Mouse (Mus musculus) 3134 (cell line): ENCODE data around the gene Pfdn6.
A peak's percentile ranks its signal among the peaks of the same experiment; 100 is the strongest.
"Not testable (repeated sequence)": the region's sequence is repeated elsewhere in the genome, so short reads cannot be mapped to it uniquely, and the experiment has no call there.

Source experiments
- DNase-seq: peaks from one replicate; pipeline ENCODE4 v3.0.0-alpha.2; 2011; ENCODE audit warnings: low spot score; ENCODE audit not compliant: insufficient read length; ENCODE audit errors: extremely low read depth

The Pfdn6 gene

DNA sequence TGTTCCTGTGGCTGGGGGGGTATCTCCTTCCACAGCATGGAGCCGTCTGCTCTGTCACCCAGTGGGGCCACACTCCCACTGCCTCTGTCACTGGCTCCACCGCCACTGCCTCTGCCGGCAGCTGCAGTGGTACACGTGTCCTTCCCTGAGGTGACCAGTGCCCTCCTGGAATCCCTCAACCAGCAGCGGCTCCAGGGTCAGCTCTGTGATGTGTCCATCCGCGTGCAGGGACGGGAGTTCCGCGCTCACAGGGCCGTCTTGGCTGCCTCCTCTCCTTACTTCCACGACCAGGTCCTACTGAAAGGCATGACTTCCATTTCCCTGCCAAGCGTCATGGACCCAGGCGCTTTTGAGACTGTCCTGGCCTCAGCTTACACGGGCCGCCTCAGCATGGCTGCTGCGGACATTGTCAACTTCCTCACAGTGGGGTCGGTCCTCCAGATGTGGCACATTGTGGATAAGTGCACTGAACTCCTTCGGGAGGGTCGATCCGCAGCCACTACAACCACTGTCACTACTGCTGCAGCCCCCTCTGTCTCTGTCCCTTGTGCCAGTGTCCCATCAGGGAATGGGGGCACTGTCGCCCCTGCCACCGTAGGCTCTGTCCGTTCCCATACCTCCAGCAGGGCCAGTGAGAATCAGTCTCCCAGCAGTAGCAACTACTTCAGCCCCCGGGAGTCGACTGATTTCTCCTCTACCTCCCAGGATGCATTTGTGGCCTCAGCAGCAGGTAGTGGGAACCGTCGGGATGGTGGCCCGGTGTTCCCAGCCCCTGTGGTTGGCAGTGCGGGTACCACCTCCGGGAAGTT, 23.1 kb downstream of the Pfdn6 start:
- DNase-seq, result no peak

DNA sequence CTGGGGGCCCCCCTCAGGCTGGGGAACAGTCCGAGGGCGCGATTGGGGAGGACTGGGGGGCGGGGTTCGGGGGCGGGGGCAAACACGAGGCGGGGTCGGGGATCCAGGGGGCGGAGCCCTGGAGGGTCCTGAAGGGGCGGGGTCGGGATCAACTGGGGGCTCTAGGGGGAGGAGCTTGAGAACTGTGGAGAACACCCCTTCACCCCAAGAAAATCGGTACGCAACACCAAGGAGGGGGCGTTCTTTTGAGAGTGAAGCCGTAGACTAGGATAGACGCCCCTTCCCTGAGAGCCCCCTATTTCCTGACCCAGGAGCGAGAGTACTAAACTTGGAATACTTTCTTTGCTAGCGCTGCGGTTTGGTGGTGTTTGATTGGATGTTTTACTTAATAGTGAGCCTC, 23.8 kb downstream of the Pfdn6 start:
- DNase-seq, result no peak

DNA sequence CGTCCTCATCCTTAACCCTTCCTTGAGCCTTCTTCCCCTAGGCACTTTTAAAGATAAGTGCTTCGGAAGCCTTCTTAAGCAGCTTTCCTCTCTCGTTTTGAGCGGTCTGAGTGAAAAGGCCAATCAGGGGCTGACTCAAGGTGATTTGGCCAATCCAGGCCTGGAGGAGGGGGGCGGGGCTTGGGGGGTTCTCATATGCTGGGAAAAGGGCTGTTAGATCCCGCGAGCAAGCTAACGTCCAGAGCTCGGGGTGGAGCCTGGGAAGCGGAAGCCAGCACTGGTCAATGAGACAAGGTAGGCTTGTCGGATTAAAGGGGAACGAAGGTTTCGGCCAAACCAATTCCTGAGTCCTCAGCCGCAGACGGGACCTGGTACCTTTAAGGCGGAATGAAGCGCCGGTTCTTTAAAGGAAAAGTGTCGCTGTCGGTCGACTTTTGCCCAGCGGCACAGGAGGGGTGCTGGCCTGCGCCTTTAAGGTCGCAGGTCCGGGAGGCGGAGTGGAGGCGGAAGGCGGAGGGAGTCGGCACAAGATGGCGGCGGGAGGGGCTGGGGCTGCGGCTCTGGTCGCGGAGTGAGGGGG, 24.4 kb downstream of the Pfdn6 start, which contains the start of the genes Tapbp and Zbtb22:
Tapbp (plus strand) TSS at position 229 of the 580 bp plus-strand sequence.
Zbtb22 (plus strand) TSS at position 234 of the 580 bp plus-strand sequence.
- DNase-seq, result peak; percentile 95

DNA sequence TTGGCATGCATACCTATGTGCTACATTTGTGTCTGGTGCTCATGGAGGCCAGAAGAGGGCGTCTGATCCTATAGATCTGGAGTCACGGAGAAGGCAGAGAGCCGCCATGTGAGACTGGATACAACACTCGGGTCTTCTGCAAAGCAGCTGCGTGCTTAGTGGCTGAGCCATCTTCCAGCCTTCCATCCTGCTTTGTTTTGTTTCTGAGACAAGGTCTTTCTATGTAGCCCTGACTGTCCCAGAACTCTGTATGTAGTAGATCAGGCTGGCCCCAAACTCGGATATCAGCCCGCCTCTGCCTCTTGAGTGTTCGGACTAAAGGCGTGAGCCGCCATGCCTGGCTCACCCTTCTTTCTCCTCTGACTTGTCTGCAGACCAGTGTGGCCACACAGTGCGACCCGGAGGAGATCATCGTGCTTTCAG, 25.2 kb downstream of the Pfdn6 start:
- no peak for DNase-seq

DNA sequence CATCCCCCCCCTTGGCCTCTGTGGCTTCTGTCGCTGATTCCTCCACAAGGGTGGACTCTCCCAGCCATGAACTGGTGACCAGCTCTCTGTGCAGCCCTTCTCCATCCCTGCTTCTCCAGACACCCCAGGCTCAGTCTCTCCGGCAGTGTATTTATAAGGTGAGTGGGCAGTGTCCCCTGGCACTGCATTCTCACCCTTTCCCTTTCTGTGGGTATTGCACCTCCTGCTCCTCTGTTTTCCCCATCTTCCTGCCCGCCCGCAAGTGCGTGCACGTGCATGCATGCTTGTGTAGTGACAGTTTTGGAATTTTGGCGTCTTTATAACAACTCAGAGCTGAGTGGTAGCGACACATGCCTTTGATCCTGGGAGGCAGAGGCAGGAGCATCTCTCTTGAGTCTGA, 26.2 kb downstream of the Pfdn6 start:
- no peak for DNase-seq

DNA sequence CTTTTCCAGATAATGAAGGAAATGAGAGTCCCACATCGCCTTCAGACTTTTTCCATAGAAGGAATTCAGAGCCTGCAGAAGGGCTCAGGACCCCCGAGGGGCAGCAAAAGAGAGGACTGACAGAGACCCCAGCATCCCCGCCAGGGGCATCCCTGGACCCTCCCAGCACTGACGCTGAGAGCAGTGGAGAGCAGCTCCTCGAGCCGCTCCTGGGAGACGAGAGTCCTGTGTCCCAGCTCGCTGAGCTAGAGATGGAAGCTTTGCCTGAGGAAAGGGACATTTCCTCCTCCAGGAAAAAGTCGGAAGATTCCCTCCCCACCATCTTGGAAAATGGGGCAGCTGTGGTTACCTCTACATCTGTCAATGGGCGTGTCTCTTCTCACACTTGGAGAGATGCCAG, 26.9 kb downstream of the Pfdn6 start:
- no peak for DNase-seq

DNA sequence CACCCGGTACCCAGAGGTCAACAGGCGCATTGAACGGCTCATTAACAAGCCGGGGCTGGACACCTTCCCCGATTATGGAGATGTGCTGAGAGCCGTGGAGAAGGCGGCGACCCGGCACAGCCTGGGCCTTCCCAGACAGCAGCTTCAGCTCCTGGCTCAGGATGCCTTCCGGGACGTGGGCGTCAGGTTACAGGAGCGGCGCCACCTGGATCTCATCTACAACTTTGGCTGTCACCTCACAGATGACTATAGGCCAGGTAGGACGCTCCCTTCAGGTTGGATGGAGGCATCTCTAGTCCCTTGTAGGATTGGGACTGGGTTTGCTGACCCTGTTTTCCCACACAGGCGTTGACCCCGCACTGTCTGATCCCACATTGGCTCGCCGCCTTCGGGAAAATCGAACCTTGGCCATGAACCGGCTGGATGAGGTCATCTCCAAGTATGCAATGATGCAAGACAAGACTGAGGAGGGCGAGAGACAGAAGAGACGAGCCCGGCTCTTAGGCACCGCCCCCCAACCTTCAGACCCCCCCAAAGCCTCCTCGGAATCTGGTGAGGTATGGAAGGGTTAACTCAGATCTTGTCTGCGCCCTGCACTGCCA, 28.2 kb downstream of the Pfdn6 start:
- no peak for DNase-seq

DNA sequence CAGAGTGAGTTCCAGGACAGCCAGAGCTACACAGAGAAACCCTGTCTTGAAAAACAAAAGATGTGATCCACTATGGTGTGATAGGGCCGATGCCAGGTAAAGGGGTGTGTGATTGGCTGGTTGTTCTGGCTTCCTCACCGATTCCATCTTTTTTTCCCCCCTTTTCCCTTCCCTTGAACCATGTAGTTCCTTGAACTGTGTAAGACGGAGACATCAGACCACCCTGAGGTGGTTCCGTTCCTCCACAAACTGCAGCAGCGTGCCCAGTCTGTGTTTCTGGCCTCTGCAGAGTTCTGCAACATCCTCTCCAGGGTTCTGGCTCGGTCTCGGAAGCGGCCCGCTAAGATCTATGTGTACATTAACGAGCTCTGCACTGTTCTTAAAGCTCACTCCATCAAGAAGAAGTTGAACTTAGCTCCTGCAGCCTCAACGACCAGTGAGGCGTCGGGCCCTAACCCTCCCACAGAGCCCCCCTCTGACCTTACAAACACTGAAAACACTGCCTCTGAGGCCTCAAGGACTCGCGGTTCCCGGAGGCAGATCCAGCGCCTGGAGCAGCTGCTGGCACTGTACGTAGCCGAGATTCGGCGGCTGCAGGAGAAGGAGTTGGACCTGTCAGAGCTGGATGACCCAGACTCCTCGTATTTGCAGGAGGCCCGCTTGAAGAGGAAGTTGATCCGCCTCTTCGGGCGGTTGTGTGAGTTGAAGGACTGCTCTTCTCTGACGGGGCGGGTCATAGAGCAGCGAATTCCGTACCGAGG, 28.9 kb downstream of the Pfdn6 start:
- no peak for DNase-seq

DNA sequence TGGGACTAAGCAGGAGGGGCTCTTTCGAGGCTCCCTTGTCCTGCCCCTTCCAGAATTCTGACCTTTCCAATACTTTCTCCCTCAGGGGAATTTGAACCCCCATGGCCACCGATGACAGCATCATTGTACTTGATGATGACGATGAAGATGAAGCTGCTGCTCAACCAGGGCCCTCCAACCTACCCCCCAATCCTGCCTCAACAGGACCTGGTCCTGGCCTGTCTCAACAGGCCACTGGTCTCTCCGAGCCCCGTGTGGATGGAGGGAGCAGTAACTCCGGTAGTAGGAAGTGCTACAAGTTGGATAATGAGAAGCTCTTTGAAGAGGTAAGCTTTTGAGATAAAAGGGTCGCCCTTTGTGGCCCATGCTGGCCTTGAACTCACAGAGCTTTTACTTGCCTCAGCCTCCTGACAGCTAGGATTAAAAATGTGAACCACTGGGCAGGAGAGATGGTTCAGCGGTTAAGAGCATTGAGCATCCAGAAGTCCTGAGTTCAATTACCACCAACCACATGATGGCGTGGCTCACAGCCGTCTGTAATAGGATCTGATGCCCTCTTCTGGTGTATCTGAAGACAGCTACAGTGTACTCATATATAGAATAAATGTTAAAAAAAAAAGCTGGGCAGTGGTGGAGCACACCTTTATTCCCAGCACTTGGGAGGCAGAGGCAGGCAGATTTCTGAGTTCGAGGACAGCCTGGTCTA, 29.6 kb downstream of the Pfdn6 start:
- no peak for DNase-seq

DNA sequence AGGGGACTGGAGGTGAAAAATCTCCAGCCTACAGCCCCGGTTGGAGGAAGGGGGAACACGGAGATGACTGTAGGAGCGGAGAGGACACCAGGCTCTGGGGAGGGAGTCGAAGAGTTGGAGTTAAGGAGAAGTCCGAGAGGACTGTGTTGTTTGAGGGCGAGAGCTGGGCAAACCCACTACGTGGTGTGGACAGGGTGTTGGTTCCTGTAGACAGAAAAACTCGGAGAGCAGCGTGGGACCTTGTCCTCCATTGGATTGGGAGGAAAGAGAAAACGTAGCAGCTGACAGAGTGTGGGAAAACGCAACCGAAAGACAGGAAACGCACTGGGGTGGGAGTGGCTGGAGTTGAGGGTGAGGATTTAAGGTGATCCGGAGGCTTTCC, 30.3 kb downstream of the Pfdn6 start:
- DNase-seq, result no peak

DNA sequence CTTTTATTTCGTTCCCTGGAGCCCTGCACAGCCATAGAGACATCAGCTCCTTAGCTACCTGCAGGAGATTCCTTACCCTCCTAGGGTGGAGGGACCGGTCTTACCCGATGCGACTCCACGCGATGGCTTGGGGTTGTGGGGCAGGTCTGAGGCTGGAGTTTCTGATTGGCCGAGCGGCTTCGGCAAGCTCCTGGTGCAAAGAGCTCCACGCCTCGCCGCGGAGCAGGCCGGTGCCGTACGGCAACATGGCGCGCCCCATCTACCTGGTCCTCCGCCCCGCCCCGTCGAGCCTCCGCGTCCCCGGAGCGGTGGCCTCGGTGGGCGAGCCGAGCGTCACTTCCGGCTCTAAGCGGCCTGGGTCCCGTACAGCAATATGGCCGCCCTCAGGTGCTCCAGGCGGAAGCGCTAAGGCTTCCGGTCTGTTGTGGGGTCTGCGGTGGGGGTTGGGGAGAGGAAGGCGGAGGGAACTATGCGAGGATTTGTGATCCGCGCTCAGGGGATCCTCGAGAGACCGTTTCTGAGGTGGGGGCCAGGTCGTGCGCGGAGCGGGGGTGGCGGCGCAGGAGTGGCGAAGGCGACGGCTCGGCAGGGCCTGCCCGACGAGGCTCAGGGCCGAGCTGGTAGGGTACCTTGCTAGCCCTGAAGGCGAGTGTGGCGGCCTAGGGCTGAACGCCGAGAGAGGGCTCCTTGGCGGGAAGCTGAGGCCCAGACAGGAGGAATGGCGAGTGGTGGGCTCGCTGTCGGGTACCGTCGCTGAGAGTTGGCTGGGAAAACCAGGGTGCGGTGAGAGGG, 30.9 kb downstream of the Pfdn6 start, which contains the start of gene Daxx:
Daxx (plus strand) TSS at position 338 of the 792 bp plus-strand sequence.
- DNase-seq, result peak; percentile 99

DNA sequence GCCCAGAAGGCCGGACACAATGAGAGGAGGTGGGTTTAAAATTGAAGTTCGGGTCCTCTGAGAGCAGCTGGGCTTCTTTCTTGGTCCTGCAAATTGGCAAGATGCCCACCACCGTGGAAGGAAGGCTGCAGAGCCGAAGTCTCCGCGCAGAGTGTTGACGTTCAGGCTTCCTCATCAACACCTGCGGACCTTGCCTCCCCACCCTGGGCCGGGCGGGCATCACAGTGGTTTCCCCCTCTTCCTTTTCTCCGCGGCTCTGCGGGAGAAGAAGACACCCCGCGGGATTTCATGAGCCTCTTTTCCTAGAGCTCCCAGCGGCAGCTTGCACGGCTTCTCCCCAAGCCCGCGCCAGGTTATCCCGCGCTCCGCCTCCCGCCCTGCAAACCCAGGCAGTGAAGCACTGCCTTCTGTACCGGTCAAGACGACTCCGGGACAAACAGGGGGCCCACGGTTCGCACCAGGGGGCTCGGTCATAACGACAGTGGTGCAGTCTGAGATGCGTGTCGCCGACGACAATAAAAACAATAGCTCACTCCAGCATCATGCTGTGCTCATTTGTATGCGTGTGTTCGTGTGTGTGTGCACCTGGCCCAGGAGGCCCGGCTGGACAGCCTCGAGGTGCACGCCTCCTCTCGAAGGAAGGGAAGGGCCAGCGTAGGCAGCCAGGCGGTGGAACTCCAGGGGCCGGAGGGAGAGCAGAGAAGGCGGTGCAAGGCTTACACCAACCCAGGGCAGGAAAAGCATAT, 31.6 kb downstream of the Pfdn6 start:
- DNase-seq, result peak; percentile 73

DNA sequence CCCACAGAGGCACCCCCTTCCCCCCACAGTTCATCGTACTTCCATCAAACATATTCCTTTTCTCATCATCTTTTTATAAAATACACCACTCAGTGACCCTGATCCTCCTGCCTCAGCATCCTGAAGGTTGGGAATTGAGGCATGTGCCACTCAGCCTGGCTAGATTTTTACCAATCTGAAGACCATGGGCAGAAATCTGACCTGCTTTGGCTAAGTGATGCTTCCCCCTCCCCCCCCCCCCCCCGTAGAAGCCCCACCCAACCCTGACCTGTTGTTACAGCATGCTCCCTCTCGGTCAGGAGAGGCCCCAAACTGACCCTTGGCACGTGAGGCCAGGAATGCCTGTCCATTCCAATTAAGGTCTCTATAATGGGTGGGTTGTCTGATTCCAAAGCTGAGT, 35.3 kb downstream of the Pfdn6 start, which contains the start of gene Platr17:
Platr17 (plus strand) TSS at position 301 of the 400 bp plus-strand sequence.
- DNase-seq, result not testable (repeated sequence)

DNA sequence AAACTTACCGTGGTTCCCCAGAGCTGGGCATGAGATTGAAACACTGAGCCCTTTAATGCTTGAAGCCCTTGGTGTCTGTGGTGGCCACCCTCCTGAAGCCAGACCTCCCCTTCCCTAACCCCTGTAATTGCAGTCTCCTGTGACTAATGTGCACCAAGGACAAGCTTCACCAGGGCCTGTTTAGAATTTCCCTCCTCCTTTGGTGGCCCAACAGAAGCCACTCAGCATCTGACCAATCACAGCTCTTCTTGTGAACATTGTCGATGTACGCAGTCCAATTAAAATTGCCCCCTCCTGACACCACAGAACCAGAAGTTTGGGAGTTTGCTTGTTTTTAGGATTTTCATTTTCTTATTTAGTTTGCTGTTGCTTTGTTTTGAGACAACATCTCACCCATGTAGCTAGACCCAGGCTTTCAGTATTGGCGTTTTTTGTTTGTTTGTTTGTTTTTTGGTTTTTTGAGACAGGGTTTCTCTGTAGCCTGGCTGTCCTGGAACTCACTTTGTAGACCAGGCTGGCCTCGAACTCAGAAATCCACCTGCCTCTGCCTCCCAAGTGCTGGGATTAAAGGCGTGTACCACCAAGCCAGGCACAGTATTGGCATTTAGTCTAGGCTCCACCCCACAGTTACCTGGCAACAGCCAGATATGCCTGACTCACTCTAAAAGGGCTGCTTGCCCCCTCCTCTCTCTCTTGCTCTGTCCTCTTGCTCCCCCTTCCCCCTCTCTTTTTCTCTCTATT, 36.1 kb downstream of the Pfdn6 start:
- DNase-seq, result not testable (repeated sequence)

DNA sequence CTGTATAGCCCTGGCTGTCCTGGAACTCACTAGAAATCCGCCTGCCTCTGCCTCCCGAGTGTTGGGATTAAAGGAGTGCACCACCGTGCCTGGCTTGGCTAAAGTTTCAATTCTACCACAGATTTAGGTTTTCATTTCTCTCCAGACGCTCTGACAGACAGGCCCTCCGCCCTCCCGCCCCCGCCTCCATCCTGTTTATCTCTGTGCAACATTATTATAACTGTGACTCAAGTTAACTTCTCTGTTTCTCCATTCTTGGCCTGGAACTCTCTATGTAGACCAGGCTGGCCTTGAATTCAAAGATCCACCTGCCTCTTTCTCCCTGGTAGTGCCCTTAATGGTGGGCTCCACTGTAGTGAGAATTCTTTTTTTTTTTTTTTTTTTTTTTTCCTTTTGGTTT, 37.7 kb downstream of the Pfdn6 start:
- no peak for DNase-seq

DNA sequence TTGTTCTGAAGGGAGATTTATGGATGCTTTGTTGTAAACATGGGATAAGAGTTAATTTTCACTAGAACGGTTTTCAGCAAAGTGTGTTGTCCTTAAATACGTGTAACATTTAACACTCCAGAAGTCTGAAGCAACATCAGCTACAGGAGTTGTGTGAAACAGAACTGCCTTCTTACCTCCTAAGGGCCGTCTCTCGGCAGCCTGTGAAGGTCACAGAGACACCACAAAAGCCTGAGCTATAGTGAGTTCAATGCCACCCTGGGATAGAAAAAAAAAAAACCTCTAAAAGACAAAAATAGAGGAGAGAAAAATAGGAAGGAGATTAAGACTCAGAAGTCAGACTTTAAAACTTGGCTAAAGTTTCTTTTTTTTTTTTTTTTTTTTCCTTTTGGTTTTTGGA, 38.1 kb downstream of the Pfdn6 start:
- no peak for DNase-seq

DNA sequence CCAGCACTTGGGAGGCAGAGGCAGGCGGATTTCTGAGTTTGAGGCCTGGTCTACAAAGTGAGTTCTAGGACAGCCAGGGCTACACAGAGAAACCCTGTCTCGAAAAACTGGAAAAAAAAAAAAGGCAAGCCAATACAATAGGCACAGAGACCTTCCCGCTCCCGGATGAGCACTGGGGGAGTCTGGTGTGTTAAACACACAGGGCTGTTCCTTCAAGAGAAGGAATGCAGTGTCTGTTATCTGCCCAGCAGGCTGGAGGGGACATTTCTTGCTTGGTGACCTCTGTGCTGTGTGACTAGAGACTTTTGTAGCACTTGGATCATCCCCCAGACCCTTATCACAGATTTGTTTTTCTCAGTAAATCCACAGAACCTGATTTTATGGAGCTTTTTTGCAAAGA, 38.5 kb downstream of the Pfdn6 start:
- no peak for DNase-seq

DNA sequence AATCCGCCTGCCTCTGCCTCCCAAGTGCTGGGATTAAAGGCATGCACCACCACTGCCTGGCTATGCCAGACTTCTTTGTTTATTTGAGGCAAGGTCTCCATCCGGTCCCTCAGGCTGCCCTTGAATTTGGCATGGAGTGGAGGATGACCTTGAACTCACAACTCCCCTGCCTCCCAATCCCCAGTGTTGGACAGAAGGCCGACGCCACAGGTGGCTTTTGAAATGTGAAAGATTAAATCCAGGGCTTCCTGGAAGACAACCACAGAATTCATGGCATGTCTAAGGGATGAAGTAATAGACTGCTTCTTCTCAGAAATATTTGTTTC, 39.2 kb downstream of the Pfdn6 start:
- no peak for DNase-seq
